10 mouse cellular contexts compared by ENCODE assay signal in the genomic region with DNA sequence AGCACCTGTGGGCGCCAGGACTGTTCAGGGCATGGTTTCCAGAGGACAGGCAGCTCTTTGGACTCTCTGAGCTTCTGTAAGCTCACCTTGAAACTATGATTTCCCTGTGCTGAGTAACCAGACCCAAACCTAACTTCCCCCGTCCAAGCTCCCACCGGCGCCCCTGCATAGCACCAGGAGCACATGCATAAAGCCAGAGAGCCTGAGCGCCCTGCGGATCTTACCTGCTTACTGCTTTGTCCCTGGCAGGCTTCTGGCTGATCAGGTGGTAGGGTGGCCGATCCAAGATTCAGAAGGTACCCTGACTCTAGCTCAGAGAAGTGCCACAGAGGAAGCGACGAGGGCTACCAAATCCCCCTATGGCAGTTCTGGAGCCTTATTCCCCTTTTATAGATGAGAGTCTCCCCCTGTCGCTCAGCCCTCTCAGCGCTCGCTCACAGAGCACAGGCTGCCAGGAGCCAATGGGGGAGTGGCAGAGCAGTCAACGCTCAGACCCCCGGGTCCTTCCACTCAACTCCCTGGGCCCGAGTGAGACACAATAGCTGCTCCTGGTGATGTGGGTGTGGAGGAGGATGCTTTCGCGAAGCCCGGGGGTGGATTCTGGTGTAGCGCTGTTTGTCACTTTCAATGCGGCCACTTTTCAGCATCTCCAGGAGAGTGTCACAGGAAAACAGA. TPM values are rescaled to one million over a fixed set of nuclear protein-coding genes. Genes with fewer than 3 reads are reported as not detected.
DNase-seq lines count a peak whose midpoint lies in the region; ATAC-seq and TF ChIP-seq lines count a peak whose summit lies in the region.
"Had no signal": no experiment of that assay in that cellular context is flagged by ENCODE, and none has a peak within 500 bp of the region (broad histone marks: within the 10 kb centered on the region; RNA-seq: fewer than 3 reads in every experiment).

A gene (minus strand): TSS at position 361 of the 675 bp plus-strand sequence.

- no peaks in the 10 kb centered on the region for H3K9me3 ChIP-seq in heart, embryonic 13.5 days
- no peaks in the 10 kb centered on the region for H3K9me3 ChIP-seq in hindbrain, embryonic 14.5 days (ENCODE audit: control insufficient read depth, low read length)
- no peaks in the 10 kb centered on the region for H3K9me3 ChIP-seq in midbrain, embryonic 14.5 days (ENCODE audit: control insufficient read depth, low read length)
- H3K9me3 ChIP-seq: G1E had no signal

- no peak for ATAC-seq in heart, embryonic 13.5 days (ENCODE audit: extremely low read depth, insufficient number of reproducible peaks, low FRiP score, low TSS enrichment)
- peak; percentile 67; the same call in 1 of the 2 replicates for ATAC-seq in hindbrain, embryonic 14.5 days (ENCODE audit: low FRiP score)
- peak; percentile 60; the same call in 1 of the 2 replicates for ATAC-seq in midbrain, embryonic 14.5 days (ENCODE audit: low FRiP score, low TSS enrichment)

- H3K27ac ChIP-seq in heart, embryonic 13.5 days (replicated peaks), result no peak within 1 kb of the TSS
- no peak within 1 kb of the TSS for H3K27ac ChIP-seq in hindbrain, embryonic 14.5 days
- no peak within 1 kb of the TSS for H3K27ac ChIP-seq in midbrain, embryonic 14.5 days (replicated peaks; ENCODE audit: low read depth, low read length)

- intact Hi-C loops in heart, postnatal 36 days (cut with DNase I), result no loop called here

- H3K4me3 ChIP-seq in heart, embryonic 13.5 days, result peak within 1 kb of the TSS; percentile 27; the same call in 1 of the 2 replicates
- peak within 1 kb of the TSS; percentile 29 for H3K4me3 ChIP-seq in hindbrain, embryonic 14.5 days (replicated peaks; ENCODE audit: low read length)
- peak within 1 kb of the TSS; percentile 32 for H3K4me3 ChIP-seq in midbrain, embryonic 14.5 days (replicated peaks; ENCODE audit: low read depth, low read length)

- no peak for TF ChIP-seq POLR2A in brain, embryonic 14.5 days (IDR thresholded peaks at IDR 0.05; ENCODE audit: borderline replicate concordance, extremely low read depth, insufficient read depth, insufficient read length, poor library complexity, severe bottlenecking)

- peaks cover 8% of the 10 kb centered on the region; the same call in 1 of the 2 replicates for H3K4me1 ChIP-seq in heart, embryonic 13.5 days
- H3K4me1 ChIP-seq in hindbrain, embryonic 14.5 days (replicated peaks; ENCODE audit: control insufficient read depth, insufficient read depth, low read length), result 0 out of 2 replicates have a peak, but pooled peaks cover 4% of the 10 kb centered on the region
- H3K4me1 ChIP-seq in midbrain, embryonic 14.5 days (ENCODE audit: control insufficient read depth, insufficient read depth, low read length), result peaks cover 10% of the 10 kb centered on the region; the same call in 1 of the 2 replicates

- DNase-seq in heart, postnatal 36 days, result no peak
- peak; percentile 73 for DNase-seq in brain, embryonic 14.5 days (ENCODE audit: low read depth)
- peak; percentile 61 for DNase-seq in hindbrain, embryonic 14.5 days (ENCODE audit: low spot score)
- DNase-seq in midbrain, embryonic 14.5 days, result peak; percentile 78
- DNase-seq in spleen, postnatal 14 days (ENCODE audit: low spot score in 2 of 2), result no peak
- no peak for DNase-seq in liver
- DNase-seq in urinary bladder, adult 2 months (ENCODE audit: low spot score), result no peak

- 9% methylated on average over 20 of the region's 20 CpGs for WGBS in heart, embryonic 13.5 days
- 9% methylated on average over 20 of the region's 20 CpGs for WGBS in hindbrain, embryonic 14.5 days
- WGBS in midbrain, embryonic 14.5 days, result 9% methylated on average over 20 of the region's 20 CpGs

- H3K27me3 ChIP-seq in heart, embryonic 13.5 days (replicated peaks), result peaks cover 85% of the 10 kb centered on the region
- H3K27me3 ChIP-seq in hindbrain, embryonic 14.5 days (ENCODE audit: control insufficient read depth, insufficient read depth, low read length), result peaks cover 18% of the 10 kb centered on the region
- H3K27me3 ChIP-seq in midbrain, embryonic 14.5 days (ENCODE audit: control insufficient read depth, insufficient read depth, low read length), result 0 out of 2 replicates have a peak, but pooled peaks cover 6% of the 10 kb centered on the region

- H3K4me2 ChIP-seq in heart, embryonic 13.5 days, result peak within 1 kb of the TSS; percentile 56
- peak within 1 kb of the TSS; percentile 60 for H3K4me2 ChIP-seq in hindbrain, embryonic 14.5 days (replicated peaks)
- H3K4me2 ChIP-seq in midbrain, embryonic 14.5 days (ENCODE audit: low read length), result peak within 1 kb of the TSS; percentile 62

- no peaks in the 10 kb centered on the region for H3K36me3 ChIP-seq in heart, embryonic 13.5 days
- no peaks in the 10 kb centered on the region for H3K36me3 ChIP-seq in hindbrain, embryonic 14.5 days (replicated peaks; ENCODE audit: control insufficient read depth, insufficient read depth)
- no peaks in the 10 kb centered on the region for H3K36me3 ChIP-seq in midbrain, embryonic 14.5 days (ENCODE audit: control insufficient read depth, insufficient read depth, low read length)
- H3K36me3 ChIP-seq: G1E had no signal

- peak; percentile 48; the same call in 1 of the 2 replicates for TF ChIP-seq CTCF in brain, embryonic 14.5 days (IDR thresholded peaks at IDR 0.05; ENCODE audit: borderline replicate concordance, extremely low read depth, insufficient read depth, insufficient read length)

- no peak within 1 kb of the TSS for H3K9ac ChIP-seq in heart, embryonic 13.5 days
- H3K9ac ChIP-seq in hindbrain, embryonic 14.5 days, result peak within 1 kb of the TSS; percentile 44
- H3K9ac ChIP-seq in midbrain, embryonic 14.5 days (replicated peaks; ENCODE audit: low read length), result peak within 1 kb of the TSS; percentile 44; the same call in 1 of the 2 replicates

RNA-seq across cellular contexts. Expression of the gene that starts here (rescaled TPM):
- polyA plus RNA-seq in heart, embryonic 13.5 days (2015; fragmentation: Nextera tagmentation; extraction: Ambion mirVana), result 0.14 TPM in 1 of 2 replicates, not detected in the other
- not detected for total RNA-seq in heart, postnatal 36 days (2021)
- 4.3 and 6.9 TPM in 2 replicates for polyA plus RNA-seq in brain, embryonic 14.5 days (2012; rRNA removed)
- polyA plus RNA-seq in hindbrain, embryonic 14.5 days (2014; fragmentation: Nextera tagmentation; extraction: Ambion mirVana), result 20.5 and 23.8 TPM in 2 replicates
- 7.3 and 8.8 TPM in 2 replicates for polyA plus RNA-seq in midbrain, embryonic 14.5 days (2014; fragmentation: Nextera tagmentation; extraction: Ambion mirVana)
- not detected in 2 replicates for polyA plus RNA-seq in urinary bladder, adult 2 months (2012; rRNA removed)
- total RNA-seq: G1E had no signal
- polyA plus RNA-seq: G1E; gonadal fat pad, adult 2 months had no signal

Comparison
In these comparisons a context has a peak if more than half of its experiments do, and no peak if none do; other contexts are left out.
1. DNase-seq: peak in brain, embryonic 14.5 days (single experiment), hindbrain, embryonic 14.5 days (single experiment) and midbrain, embryonic 14.5 days (single experiment); none in heart, postnatal 36 days (0 of 2), spleen, postnatal 14 days (0 of 2), liver (single experiment) and urinary bladder, adult 2 months (single experiment).
2. Peak in every context shown above with its lines, with median percentiles within 50 percentile points of each other: H3K4me2 ChIP-seq and H3K4me3 ChIP-seq.